Mouse (Mus musculus) hindbrain, embryonic 10.5 days (tissue): ENCODE measurements around the gene Bbs10. TPM values are rescaled to one million over a fixed set of nuclear protein-coding genes. Genes with fewer than 3 reads are reported as not detected.

Experiments
- DNase-seq: peaks from one replicate; pipeline ENCODE4 v3.0.0-alpha.2; 2017; ENCODE audit warnings: low spot score
- H3K27ac ChIP-seq: fragments of 300-500 bp; sonication (generic); 2 replicates; pipeline ENCODE4 v1.5.1; 2016; ENCODE audit warnings: mild to moderate bottlenecking, moderate library complexity
- H3K27me3 ChIP-seq: fragments of 300-500 bp; sonication (generic); 2 replicates; pipeline ENCODE4 v1.6.1; 2016; ENCODE audit warnings: mild to moderate bottlenecking; ENCODE audit not compliant: poor library complexity, insufficient read depth, severe bottlenecking
- H3K36me3 ChIP-seq: fragments of 300-500 bp; sonication (generic); 2 replicates; pipeline ENCODE4 v1.6.1; 2016; ENCODE audit warnings: mild to moderate bottlenecking, moderate library complexity
- H3K4me1 ChIP-seq: fragments of 300-500 bp; sonication (generic); replicated peaks from 2 replicates; pipeline ENCODE4 v1.6.1; 2016; ENCODE audit warnings: mild to moderate bottlenecking
- H3K4me3 ChIP-seq: fragments of 300-500 bp; sonication (generic); 2 replicates; pipeline ENCODE4 v1.5.1; 2016; ENCODE audit warnings: mild to moderate bottlenecking, moderate library complexity
- H3K9me3 ChIP-seq: fragments of 300-500 bp; sonication (generic); 2 replicates; pipeline ENCODE4 v1.6.1; 2016; ENCODE audit warnings: mild to moderate bottlenecking, moderate library complexity
- WGBS: fragments of 180-500 bp; shearing (Covaris S2); methylation state at CpG from one replicate; pipeline ENCODE4 v1.1.7; 2016; 5-methylcytosine and 5-hydroxymethylcytosine counted together
- polyA plus RNA-seq: library from polyadenylated mRNA; unstranded; fragments of >200 nt; fragmentation: Nextera tagmentation; extraction: Ambion mirVana; gene quantifications from 2 replicates; pipeline ENCODE4 v1.2.1, GENCODE M21; 2016

The Bbs10 gene
- polyA plus RNA-seq, 1 experiment from 2014 or later, result 5.4 TPM

DNA sequence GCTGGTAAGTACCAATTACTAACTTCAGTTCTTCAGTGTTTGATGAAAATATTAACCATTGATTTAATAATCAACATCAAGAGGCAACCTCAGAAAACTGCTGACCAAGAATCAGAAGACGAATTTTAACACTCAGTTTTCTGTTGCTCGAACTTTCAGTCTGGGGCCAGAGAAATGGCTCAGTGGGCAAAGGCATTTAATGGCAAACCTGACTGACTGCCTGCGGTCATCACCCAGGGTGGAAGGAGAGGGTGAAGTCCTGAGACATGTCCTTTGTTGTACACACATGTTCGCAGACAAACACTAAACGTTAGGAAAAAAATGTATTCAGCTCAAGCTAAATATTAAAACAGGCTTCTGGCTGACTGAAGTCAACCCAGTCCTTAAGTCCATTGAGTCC is 2.6 kb downstream of the Bbs10 start:
- Histone ChIP-seq H3K4me1 (peaks cover 18% of the 10 kb centered on the region), H3K9me3 (no peaks in the 10 kb centered on the region), H3K27me3 (no peaks in the 10 kb centered on the region), H3K4me3 (no peak overlapping the region), H3K36me3 (peaks cover 4% of the 10 kb centered on the region; the same call in 1 of the 2 replicates), H3K27ac (no peak overlapping the region)
- WGBS, result 95% methylated on average over 5 of the region's 5 CpGs
- DNase-seq, result no peak

DNA sequence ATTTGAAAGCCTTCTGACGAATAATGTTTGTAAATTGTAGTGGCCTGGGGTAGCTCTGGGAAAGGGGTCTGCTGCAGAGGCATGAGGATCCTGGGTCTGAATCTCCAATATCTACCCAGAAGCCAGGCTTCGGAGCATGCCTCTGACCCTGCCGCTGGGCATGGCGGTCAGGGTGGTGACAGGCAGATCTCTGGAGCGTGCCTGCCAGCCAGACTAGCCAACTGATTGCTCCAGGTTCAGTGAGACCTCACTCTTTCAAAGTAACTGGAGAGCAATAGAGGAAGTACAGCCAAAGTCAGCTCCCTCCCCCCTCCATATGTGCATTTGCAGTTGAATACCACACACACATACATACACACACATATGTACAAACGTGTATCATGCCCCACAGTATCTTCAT is 4.0 kb downstream of the Bbs10 start:
- no peak overlapping the region for H3K4me3 ChIP-seq
- peaks cover 4% of the 10 kb centered on the region; the same call in 1 of the 2 replicates for H3K36me3 ChIP-seq
- no peaks in the 10 kb centered on the region for H3K9me3 ChIP-seq
- no peak overlapping the region for H3K27ac ChIP-seq
- WGBS, result 93% methylated on average over 6 of the region's 6 CpGs
- no peak for DNase-seq
- H3K27me3 ChIP-seq, result no peaks in the 10 kb centered on the region
- peaks cover 18% of the 10 kb centered on the region for H3K4me1 ChIP-seq

- no peaks in the 10 kb centered on the region for H3K36me3 ChIP-seq
- H3K27ac ChIP-seq, result no peak overlapping the region
- WGBS, result 91% methylated on average over 13 of the region's 13 CpGs
- H3K4me3 ChIP-seq, result no peak overlapping the region
- H3K9me3 ChIP-seq, result no peaks in the 10 kb centered on the region
- no peaks in the 10 kb centered on the region; the same call in 1 of the 2 replicates for H3K4me1 ChIP-seq
- no peaks in the 10 kb centered on the region for H3K27me3 ChIP-seq
- DNase-seq, result no peak
These were observed 10.5 kb downstream of the Bbs10 start for GRCm38 (mm10) chr10:111308850-111309501.

DNA sequence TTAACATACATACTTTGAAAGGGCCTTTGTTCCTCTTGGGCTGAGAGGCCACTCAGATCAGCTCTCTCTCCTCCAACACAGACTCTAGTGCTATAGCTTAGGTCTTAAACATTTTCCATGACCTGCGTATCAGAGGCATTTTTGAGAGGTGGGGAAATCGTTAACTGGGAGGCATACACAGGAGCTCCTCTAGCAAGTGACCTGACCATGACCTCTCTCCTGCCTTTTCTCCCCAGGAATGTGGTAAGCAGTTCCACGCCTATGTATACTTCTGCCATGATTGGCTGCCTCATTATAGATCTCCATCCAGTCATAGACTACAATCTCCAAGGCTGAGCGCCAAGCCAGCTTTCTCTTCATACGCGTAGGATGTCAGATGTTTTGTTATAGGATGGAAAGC is 14.8 kb downstream of the Bbs10 start:
- WGBS, result 81% methylated on average over 6 of the region's 6 CpGs
- Histone ChIP-seq H3K4me1 (no peaks in the 10 kb centered on the region; the same call in 1 of the 2 replicates), H3K36me3 (no peaks in the 10 kb centered on the region), H3K9me3 (no peaks in the 10 kb centered on the region), H3K27me3 (no peaks in the 10 kb centered on the region), H3K4me3 (no peak overlapping the region), H3K27ac (no peak overlapping the region)
- no peak for DNase-seq

DNA sequence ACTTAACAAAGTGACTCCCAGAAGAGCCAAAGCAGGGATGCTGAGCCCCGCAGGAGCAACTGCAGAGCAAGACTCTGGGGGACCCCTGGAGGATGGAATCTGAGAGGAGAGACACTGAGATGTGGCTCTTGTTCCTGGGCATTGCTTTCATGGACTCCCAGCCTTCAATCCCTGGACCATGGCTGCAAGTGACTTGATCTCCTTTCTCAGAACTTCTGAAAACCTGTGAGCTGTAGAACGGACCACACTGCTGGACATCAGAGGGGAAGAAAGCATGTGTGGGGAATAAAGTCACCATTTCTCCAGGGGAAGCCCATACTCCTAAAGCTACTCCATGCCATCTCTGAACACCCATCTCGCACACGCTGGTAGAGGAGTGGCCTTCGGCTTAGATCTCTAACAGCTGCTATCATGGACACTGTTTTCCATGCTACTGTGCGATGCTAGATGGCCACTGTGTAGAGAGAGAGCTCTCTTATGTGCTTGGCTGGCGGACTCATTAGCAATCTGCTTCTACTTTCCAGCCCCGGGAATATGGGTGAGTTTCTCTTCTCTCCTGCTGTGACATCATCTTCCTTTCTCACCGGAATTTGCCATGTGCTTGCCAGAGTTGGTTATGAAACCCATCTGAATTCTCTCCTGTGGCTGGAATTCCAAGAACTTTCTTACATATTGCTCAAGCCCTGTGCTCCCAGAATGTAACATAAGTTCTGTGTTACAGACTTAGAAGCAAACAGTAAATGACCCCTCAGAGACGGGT is 16.3 kb downstream of the Bbs10 start:
- H3K27me3 ChIP-seq, result no peaks in the 10 kb centered on the region
- no peaks in the 10 kb centered on the region; the same call in 1 of the 2 replicates for H3K4me1 ChIP-seq
- H3K4me3 ChIP-seq, result no peak overlapping the region
- no peaks in the 10 kb centered on the region for H3K9me3 ChIP-seq
- no peak for DNase-seq
- WGBS, result 78% methylated on average over 10 of the region's 10 CpGs
- no peak overlapping the region for H3K27ac ChIP-seq
- no peaks in the 10 kb centered on the region for H3K36me3 ChIP-seq

DNA sequence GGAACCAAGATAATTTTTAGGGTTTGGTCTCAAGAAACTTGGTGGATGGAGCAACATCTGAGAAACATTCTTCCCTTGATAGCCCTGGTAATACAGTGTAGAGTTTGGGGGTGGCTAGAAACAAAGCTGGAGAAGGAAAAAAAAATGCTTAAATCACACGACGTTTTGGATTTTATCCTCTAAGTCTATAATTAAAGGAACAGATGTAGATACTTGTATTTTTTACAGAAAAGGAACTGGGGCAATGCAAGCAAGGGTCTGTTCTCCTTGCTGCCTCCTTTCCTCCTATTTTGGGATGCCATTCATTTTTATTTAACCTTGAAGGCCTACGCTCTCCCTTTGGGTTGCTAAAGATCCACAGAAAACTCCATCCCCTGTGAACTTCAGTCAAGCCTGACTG is 17.5 kb downstream of the Bbs10 start:
- Histone ChIP-seq H3K36me3 (no peaks in the 10 kb centered on the region), H3K27ac (no peak overlapping the region), H3K9me3 (no peaks in the 10 kb centered on the region), H3K27me3 (no peaks in the 10 kb centered on the region), H3K4me1 (no peaks in the 10 kb centered on the region; the same call in 1 of the 2 replicates), H3K4me3 (no peak overlapping the region)
- DNase-seq, result no peak
- 88% methylated on average over 3 of the region's 3 CpGs for WGBS

GRCm38 (mm10) chr10:111318021-111318420 is 19.5 kb downstream of the Bbs10 start:
- Histone ChIP-seq H3K36me3 (no peaks in the 10 kb centered on the region), H3K4me1 (no peaks in the 10 kb centered on the region; the same call in 1 of the 2 replicates), H3K4me3 (no peak overlapping the region), H3K27ac (no peak overlapping the region), H3K9me3 (no peaks in the 10 kb centered on the region), H3K27me3 (no peaks in the 10 kb centered on the region)
- no peak for DNase-seq
- 82% methylated on average over 3 of the region's 3 CpGs for WGBS

DNA sequence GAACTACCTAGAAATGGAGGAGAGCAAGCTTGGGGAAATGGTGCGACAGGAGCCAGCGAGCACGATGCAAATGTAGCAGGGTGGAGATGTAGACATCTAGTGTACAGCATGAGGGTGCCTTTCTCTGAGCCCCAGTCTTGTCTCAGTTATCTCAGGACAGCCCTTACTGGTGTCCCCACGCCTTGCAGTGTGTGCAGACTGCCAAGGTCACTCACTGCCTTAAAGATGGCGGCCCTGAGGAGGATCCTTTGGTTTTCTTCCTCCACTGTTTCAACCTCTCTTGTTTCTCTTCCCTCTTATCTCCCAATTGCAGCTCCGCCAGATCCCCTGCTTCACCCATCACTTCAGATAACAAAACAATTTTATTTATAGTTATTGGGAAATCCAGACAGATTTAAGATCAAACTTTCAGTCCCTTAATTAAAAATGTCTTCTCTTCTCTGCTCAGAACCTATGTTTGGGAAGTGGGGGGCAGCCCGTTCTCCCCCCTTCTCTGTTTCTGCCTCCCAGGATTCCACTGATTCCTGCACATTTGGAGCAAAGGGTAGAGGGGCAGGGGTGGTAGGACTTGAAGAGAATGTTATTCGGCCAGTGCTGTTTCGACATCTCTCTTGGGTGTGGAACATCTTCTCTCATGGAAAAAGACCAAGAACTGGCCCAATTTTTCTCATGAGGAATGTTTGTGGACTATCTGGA is 20.5 kb downstream of the Bbs10 start:
- Histone ChIP-seq H3K27me3 (no peaks in the 10 kb centered on the region), H3K27ac (no peak overlapping the region), H3K9me3 (no peaks in the 10 kb centered on the region), H3K4me1 (no peaks in the 10 kb centered on the region), H3K4me3 (no peak overlapping the region), H3K36me3 (no peaks in the 10 kb centered on the region)
- WGBS, result 87% methylated on average over 9 of the region's 9 CpGs
- no peak for DNase-seq

- H3K4me1 ChIP-seq, result no peaks in the 10 kb centered on the region
- H3K9me3 ChIP-seq, result no peaks in the 10 kb centered on the region
- H3K4me3 ChIP-seq, result no peak overlapping the region
- H3K36me3 ChIP-seq, result no peaks in the 10 kb centered on the region
- DNase-seq, result no peak
- no peak overlapping the region for H3K27ac ChIP-seq
- H3K27me3 ChIP-seq, result no peaks in the 10 kb centered on the region
These were observed 22.1 kb downstream of the Bbs10 start for GRCm38 (mm10) chr10:111320579-111320978.

DNA sequence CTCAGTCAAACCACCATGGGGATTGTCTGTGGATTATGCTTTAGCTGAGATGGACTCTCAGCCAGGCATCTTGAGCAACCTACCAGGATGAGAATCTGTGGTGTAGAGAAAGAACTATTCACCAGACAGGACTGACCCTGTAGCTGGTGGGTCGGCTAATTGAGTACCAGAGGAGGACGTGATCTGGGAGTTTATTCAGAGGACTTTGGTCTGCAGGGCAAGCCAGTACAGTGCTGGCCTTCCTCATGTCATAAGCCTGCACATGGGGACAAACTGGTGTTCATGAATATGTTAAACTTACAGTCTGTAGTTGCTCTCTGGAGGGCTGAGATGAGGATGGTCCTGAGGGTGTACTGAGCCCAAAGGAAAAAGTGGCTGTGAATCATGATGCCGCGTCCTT is 29.5 kb downstream of the Bbs10 start:
- no peak overlapping the region for H3K4me3 ChIP-seq
- no peaks in the 10 kb centered on the region for H3K27me3 ChIP-seq
- DNase-seq, result no peak
- H3K9me3 ChIP-seq, result no peaks in the 10 kb centered on the region
- no peaks in the 10 kb centered on the region for H3K4me1 ChIP-seq
- no peak overlapping the region for H3K27ac ChIP-seq
- WGBS, result 85% methylated on average over 4 of the region's 4 CpGs
- H3K36me3 ChIP-seq, result no peaks in the 10 kb centered on the region

DNA sequence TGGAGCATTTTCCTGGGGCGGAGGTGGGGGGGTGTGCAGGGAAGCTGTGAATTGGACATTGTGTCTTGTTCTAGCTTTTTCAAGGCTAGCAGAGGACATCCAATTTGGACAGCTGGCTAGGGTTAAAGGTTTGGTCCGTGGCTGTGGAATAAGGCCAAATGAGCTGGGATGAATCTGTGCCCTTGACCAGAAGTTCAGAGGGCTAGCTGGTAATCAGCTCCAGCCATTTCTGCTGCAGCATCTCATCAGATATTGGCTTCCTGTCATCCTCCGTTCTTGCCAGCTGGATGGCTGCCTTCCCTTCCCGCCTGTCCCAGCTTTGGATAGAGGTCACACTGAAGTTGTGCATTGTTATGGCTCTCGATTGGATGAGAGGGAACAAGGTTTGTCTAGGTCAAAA is 30.8 kb downstream of the Bbs10 start:
- DNase-seq, result no peak
- WGBS, result 85% methylated on average over 5 of the region's 5 CpGs
- Histone ChIP-seq H3K9me3 (no peaks in the 10 kb centered on the region), H3K4me3 (no peak overlapping the region), H3K27me3 (no peaks in the 10 kb centered on the region), H3K36me3 (no peaks in the 10 kb centered on the region), H3K4me1 (no peaks in the 10 kb centered on the region), H3K27ac (no peak overlapping the region)

GRCm38 (mm10) chr10:111334902-111335301 is 36.4 kb downstream of the Bbs10 start:
- Histone ChIP-seq H3K36me3 (no peaks in the 10 kb centered on the region), H3K4me1 (peaks cover 9% of the 10 kb centered on the region; the same call in 1 of the 2 replicates), H3K27ac (no peak overlapping the region), H3K9me3 (no peaks in the 10 kb centered on the region), H3K27me3 (no peaks in the 10 kb centered on the region), H3K4me3 (no peak overlapping the region)
- DNase-seq, result no peak
- WGBS, result 96% methylated on average over 2 of the region's 2 CpGs
